Mouse (Mus musculus) bone marrow macrophage, adult 2 months (primary cell): ENCODE measurements around the gene Mapk10.

Source experiments
- CTCF ChIP-seq: IDR thresholded peaks from 2 replicates; pipeline ENCODE4 v1.5.1; 2012; ENCODE audit warnings: low read depth, mild to moderate bottlenecking, low read length, moderate library complexity
- POLR2A ChIP-seq: IDR thresholded peaks from 2 replicates; pipeline ENCODE4 v1.6.1; 2012; ENCODE audit warnings: mild to moderate bottlenecking, low read depth, low read length, borderline replicate concordance

GRCm38 (mm10) chr5:103174607-103175006 is 36.5 kb downstream of the Mapk10 start:
- TF ChIP-seq CTCF, result no peak
- no peak for TF ChIP-seq POLR2A
